Mouse (Mus musculus) E14TG2a.4 (cell line): ENCODE results near the gene Skp2.

Experiments
- CTCF ChIP-seq: conservative IDR thresholded peaks from 2 replicates; pipeline ENCODE4 v1.5.1; 2014; ENCODE audit warnings: low read length
- NANOG ChIP-seq: IDR thresholded peaks from 2 replicates; pipeline ENCODE4 v1.6.1; 2014; ENCODE audit warnings: borderline replicate concordance, low read length, mixed read lengths
- POU5F1 ChIP-seq: IDR thresholded peaks from 2 replicates; pipeline ENCODE4 v1.6.1; 2014; ENCODE audit warnings: low read length, borderline replicate concordance

- TF ChIP-seq CTCF (no peak), NANOG (no peak), POU5F1 (no peak)
These were observed 60.9 kb downstream of the Skp2 start for GRCm38 (mm10) chr15:9094366-9094750.
